Mouse (Mus musculus): ENCODE measurements around the gene Tmem86a. TPM values are rescaled to one million over a fixed set of nuclear protein-coding genes. Genes with fewer than 3 reads are reported as not detected.

Tmem86a gene
- total and polyA plus RNA-seq, 3 experiments, result 0.30 to 2.0 (median 0.82) TPM

- in situ Hi-C loops (cut with MboI; ENCODE audit: low pct_ligation_motif_present, low pct_unique_long_range_greater_than_20kb, low sequenced_read_pairs), result no loop called here
- no peaks in the 10 kb centered on the region for H3K9me3 ChIP-seq (replicated peaks; ENCODE audit: low read length)
Observed at GRCm38 (mm10) chr7:47027520-47027919, 22.9 kb upstream of the Tmem86a start.

GRCm38 (mm10) chr7:47030517-47031193 is 19.7 kb upstream of the Tmem86a start:
- Histone ChIP-seq H3K36me3 (replicated peaks in 1 of 2; ENCODE audit: control insufficient read depth in 1 of 2, insufficient read depth in 1 of 2, low read length in 1 of 2) (no peaks in the 10 kb centered on the region), H3K9ac (ENCODE audit: insufficient read depth, low read depth) (no peak overlapping the region), H3K4me2 (ENCODE audit: insufficient read depth, low read depth, poor library complexity, severe bottlenecking) (no peak overlapping the region), H3K27me3 (replicated peaks) (no peaks in the 10 kb centered on the region), H3K4me3 (replicated peaks in 1 of 3; ENCODE audit: low read depth in 2 of 3, low read length in 2 of 3, poor library complexity in 1 of 3) (no peak overlapping the region), H3K4me1 (ENCODE audit: control insufficient read depth in 1 of 2, insufficient read depth in 2 of 2) (peaks cover 0 to 14% of the 10 kb centered on the region in 2 experiments; a peak in 2 of 4 replicates), H3K79me2 (replicated peaks; ENCODE audit: control insufficient read depth, extremely low read depth, insufficient read depth, poor library complexity, severe bottlenecking) (no peaks in the 10 kb centered on the region), H3K27ac (ENCODE audit: insufficient read depth, low read depth) (no peak overlapping the region), H3K9me3 (replicated peaks; ENCODE audit: low read length) (no peaks in the 10 kb centered on the region)
- in situ Hi-C loops (cut with MboI; ENCODE audit: low pct_ligation_motif_present, low pct_unique_long_range_greater_than_20kb, low sequenced_read_pairs) (no loop called here), dilution Hi-C loops (cut with MboI; ENCODE audit: extremely low pct_ligation_motif_present, extremely low pct_unique_long_range_greater_than_20kb, low sequenced_read_pairs) (no loop called here)
- no peak for TF ChIP-seq NRF1 (IDR thresholded peaks at IDR 0.05; ENCODE audit: low read depth, low read length)
- no peak for TF ChIP-seq MXI1 (IDR thresholded peaks at IDR 0.05; ENCODE audit: low read depth, low read length)
- no peak for TF ChIP-seq NELFE (IDR thresholded peaks at IDR 0.05; ENCODE audit: low read depth, low read length)
- TF ChIP-seq ETS1 (conservative IDR thresholded peaks at IDR 0.05; ENCODE audit: low read depth, low read length), result no peak
- no peak for TF ChIP-seq EP300 (IDR thresholded peaks at IDR 0.05; ENCODE audit: low read length)
- TF ChIP-seq USF2 (conservative IDR thresholded peaks at IDR 0.05; ENCODE audit: low read depth, low read length), result no peak
- no peak for TF ChIP-seq CHD1 (IDR thresholded peaks at IDR 0.05; ENCODE audit: low read depth, low read length)
- no peak for TF ChIP-seq TBP (conservative IDR thresholded peaks at IDR 0.05; ENCODE audit: low read depth, low read length)
- no peak for TF ChIP-seq KAT2A (IDR thresholded peaks at IDR 0.05; ENCODE audit: insufficient replicate concordance, low read length)
- TF ChIP-seq RCOR1 (conservative IDR thresholded peaks at IDR 0.05; ENCODE audit: low read depth, low read length), result no peak
- no peak for TF ChIP-seq SMC3 (IDR thresholded peaks at IDR 0.05; ENCODE audit: low read depth, low read length)
- no peak for TF ChIP-seq JUN (IDR thresholded peaks at IDR 0.05; ENCODE audit: insufficient read depth, low read depth, low read length)
- no peak for TF ChIP-seq ZC3H11A (IDR thresholded peaks at IDR 0.05; ENCODE audit: low read depth, low read length)
- TF ChIP-seq MAFK (IDR thresholded peaks at IDR 0.05; ENCODE audit: insufficient replicate concordance, low read length), result no peak
- TF ChIP-seq TCF12 (IDR thresholded peaks at IDR 0.05; ENCODE audit: low read depth, low read length), result no peak
- TF ChIP-seq ELF1 (IDR thresholded peaks at IDR 0.05; ENCODE audit: low read depth, low read length), result no peak
- no peak for DNase-seq (ENCODE audit: extremely low read depth)

More at GRCm38 (mm10) chr7:47027520-47027919, 22.9 kb upstream of the Tmem86a start:
- no peak overlapping the region for H3K4me2 ChIP-seq (ENCODE audit: insufficient read depth, low read depth, poor library complexity, severe bottlenecking)
- peaks cover 0 to 24% of the 10 kb centered on the region in 2 experiments; a peak in 2 of 4 replicates for H3K4me1 ChIP-seq (ENCODE audit: control insufficient read depth in 1 of 2, insufficient read depth in 2 of 2)
- no peak overlapping the region for H3K9ac ChIP-seq (ENCODE audit: insufficient read depth, low read depth)
- no peaks in the 10 kb centered on the region for H3K79me2 ChIP-seq (replicated peaks; ENCODE audit: control insufficient read depth, extremely low read depth, insufficient read depth, poor library complexity, severe bottlenecking)
- no peaks in the 10 kb centered on the region for H3K27me3 ChIP-seq (replicated peaks)
- no peak overlapping the region for H3K4me3 ChIP-seq (replicated peaks in 1 of 3; ENCODE audit: low read depth in 2 of 3, low read length in 2 of 3, poor library complexity in 1 of 3)
- no peak for DNase-seq (ENCODE audit: extremely low read depth)
- no peaks in the 10 kb centered on the region for H3K36me3 ChIP-seq (replicated peaks in 1 of 2; ENCODE audit: control insufficient read depth in 1 of 2, insufficient read depth in 1 of 2, low read length in 1 of 2)
- TF ChIP-seq GABPA (IDR thresholded peaks at IDR 0.05; ENCODE audit: insufficient replicate concordance, low read depth, low read length) (no peak), RAD21 (IDR thresholded peaks at IDR 0.05; ENCODE audit: low read depth, low read length) (peak; percentile 27), IRF4 (IDR thresholded peaks at IDR 0.05; ENCODE audit: low read depth, low read length) (no peak), SMC3 (IDR thresholded peaks at IDR 0.05; ENCODE audit: low read depth, low read length) (no peak)
- H3K27ac ChIP-seq (ENCODE audit: insufficient read depth, low read depth), result no peak overlapping the region
- dilution Hi-C loops (cut with MboI; ENCODE audit: extremely low pct_ligation_motif_present, extremely low pct_unique_long_range_greater_than_20kb, low sequenced_read_pairs), result no loop called here

Data from CH12.LX (cell line).